Mouse (Mus musculus) olfactory bulb, adult 2 months (tissue): ENCODE results near the gene Nfkbie. TPM values are rescaled to one million over a fixed set of nuclear protein-coding genes. Genes with fewer than 3 reads are reported as not detected.

Experiments used
- H3K27ac ChIP-seq: fragments of 200-500 bp; 2 replicates; pipeline ENCODE4 v1.5.1; 2012; ENCODE audit warnings: low read depth, low read length; ENCODE audit not compliant: insufficient read depth
- H3K4me1 ChIP-seq: fragments of 200-500 bp; 2 replicates; pipeline ENCODE4 v1.6.1; 2012; ENCODE audit warnings: low read length; ENCODE audit not compliant: control insufficient read depth, insufficient read depth
- H3K4me3 ChIP-seq: fragments of 200-500 bp; 2 replicates; pipeline ENCODE4 v1.5.1; 2012; ENCODE audit warnings: mild to moderate bottlenecking, low read depth, low read length, moderate library complexity; ENCODE audit not compliant: insufficient read depth
- CTCF ChIP-seq: fragments of 200-500 bp; IDR thresholded peaks from 2 replicates; pipeline ENCODE4 v1.5.1; 2012; ENCODE audit warnings: low read depth, mild to moderate bottlenecking, low read length, moderate library complexity; ENCODE audit not compliant: insufficient read depth
- POLR2A ChIP-seq: fragments of 200-500 bp; IDR thresholded peaks from 2 replicates; pipeline ENCODE4 v1.6.1; 2012; ENCODE audit warnings: mild to moderate bottlenecking, low read depth, low read length, moderate library complexity; ENCODE audit not compliant: insufficient read depth
- whole genome bisulfite sequencing: fragments of 180-500 bp; shearing (Covaris S2); methylation state at CpG from one replicate; pipeline ENCODE4 v1.1.7; 2018; 5-methylcytosine and 5-hydroxymethylcytosine counted together
- polyA plus RNA-seq: library from polyadenylated mRNA; stranded (reverse); fragments of >200 nt; gene quantifications from 2 replicates; pipeline ENCODE4 v1.2.4, GENCODE M21; 2012; ENCODE audit warnings: low replicate concordance; ENCODE audit not compliant: missing spikeins, insufficient read depth, insufficient read length

The Nfkbie gene
- polyA plus RNA-seq = not detected in 2 replicates

DNA sequence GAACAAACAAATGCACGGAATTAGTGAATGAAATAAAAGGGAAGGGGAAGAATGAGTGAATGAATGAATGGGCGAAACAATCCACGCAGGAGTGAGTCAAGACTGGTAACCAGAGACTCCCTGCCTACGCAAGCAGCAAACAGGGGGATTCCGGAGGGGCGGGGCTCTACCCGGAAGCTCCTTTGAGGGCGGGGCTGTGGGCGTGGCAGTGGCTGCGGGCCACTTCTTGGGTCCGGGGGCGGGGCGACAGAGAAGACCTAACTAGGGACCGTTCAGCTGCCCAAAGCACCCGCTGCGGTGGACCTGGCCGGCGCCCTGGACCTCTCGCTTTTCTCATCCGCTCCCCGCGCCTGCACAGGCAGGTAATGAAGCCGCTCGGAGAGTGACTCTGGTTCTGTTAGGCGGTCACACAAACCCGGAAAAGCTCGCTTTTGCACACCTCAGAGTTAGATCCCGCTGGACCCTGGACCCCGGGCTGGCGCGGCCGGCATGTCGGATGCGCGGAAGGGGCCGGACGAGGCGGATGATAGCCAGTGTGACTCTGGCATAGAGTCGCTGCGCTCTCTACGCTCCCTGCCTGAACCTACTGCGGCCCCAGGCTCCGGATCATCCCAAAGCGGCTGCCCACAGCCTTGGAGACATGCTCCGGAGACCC is at the start of gene Nfkbie:
Nfkbie (plus strand) TSS at position 252 of the 655 bp plus-strand sequence.
- TF ChIP-seq POLR2A (no peak), CTCF (no peak)
- Histone ChIP-seq H3K27ac (no peak within 1 kb of the TSS), H3K4me1 (peaks cover 15% of the 10 kb centered on the region), H3K4me3 (peak within 1 kb of the TSS; percentile 61)
- WGBS = under 1% methylated on average over 45 of the region's 45 CpGs

GRCm38 (mm10) chr17:45505941-45506465 is 49.5 kb upstream of the Nfkbie start:
- Histone ChIP-seq H3K27ac (no peak overlapping the region), H3K4me1 (peaks cover 7% of the 10 kb centered on the region; the same call in 1 of the 2 replicates), H3K4me3 (no peak overlapping the region)
- TF ChIP-seq CTCF (no peak), POLR2A (no peak)
- 65% methylated on average over 6 of the region's 6 CpGs for WGBS

- Histone ChIP-seq H3K27ac (peak within 1 kb of the TSS; percentile 93), H3K4me3 (peak within 1 kb of the TSS; percentile 82), H3K4me1 (peaks cover 7% of the 10 kb centered on the region; the same call in 1 of the 2 replicates)
- WGBS = under 1% methylated on average over 42 of the region's 42 CpGs
- TF ChIP-seq CTCF = peak; percentile 62
- TF ChIP-seq POLR2A = peak; percentile 88
Observed at GRCm38 (mm10) chr17:45506700-45507189, 48.8 kb upstream of the Nfkbie start, which contains the start of gene Aars2. TSS of gene Aars2 (plus strand) at chr17:45506841.

- H3K4me3 ChIP-seq = no peak overlapping the region
- H3K27ac ChIP-seq = no peak overlapping the region
- WGBS = 94% methylated on average over 4 of the region's 4 CpGs
- no peak for TF ChIP-seq POLR2A
- TF ChIP-seq CTCF = no peak
- H3K4me1 ChIP-seq = peaks cover 7% of the 10 kb centered on the region; the same call in 1 of the 2 replicates
Observed at GRCm38 (mm10) chr17:45510871-45511270, 44.6 kb upstream of the Nfkbie start.

GRCm38 (mm10) chr17:45511757-45512156 is 43.7 kb upstream of the Nfkbie start:
- 74% methylated on average over 4 of the region's 4 CpGs for WGBS
- Histone ChIP-seq H3K4me3 (no peak overlapping the region), H3K27ac (no peak overlapping the region), H3K4me1 (peaks cover 4% of the 10 kb centered on the region)
- TF ChIP-seq CTCF = no peak
- no peak for TF ChIP-seq POLR2A

GRCm38 (mm10) chr17:45515204-45515726 is 40.2 kb upstream of the Nfkbie start:
- TF ChIP-seq CTCF = no peak
- no peak for TF ChIP-seq POLR2A
- WGBS = 62% methylated on average over 15 of the region's 15 CpGs
- Histone ChIP-seq H3K4me1 (peaks cover 3% of the 10 kb centered on the region), H3K4me3 (no peak overlapping the region), H3K27ac (no peak overlapping the region)

DNA sequence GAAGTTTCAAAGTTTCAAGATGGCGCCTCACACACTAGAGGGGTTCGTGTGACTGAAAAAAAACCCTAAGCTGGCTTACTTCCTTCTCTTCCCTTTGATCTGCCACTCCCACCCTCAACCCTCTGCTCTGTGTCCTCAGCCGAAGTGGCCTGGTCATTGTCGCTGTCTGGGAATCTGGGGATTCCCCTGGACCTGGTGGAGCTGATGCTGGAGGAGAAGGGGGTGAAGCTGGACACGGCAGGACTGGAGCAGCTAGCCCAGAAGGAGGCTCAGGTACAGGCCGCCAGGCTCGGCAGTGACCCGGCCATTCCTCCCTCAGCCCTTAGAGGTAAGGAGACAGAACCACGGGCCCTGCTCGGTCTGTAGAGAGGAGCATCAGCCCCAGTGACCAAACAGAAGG is 39.7 kb upstream of the Nfkbie start:
- no peak overlapping the region for H3K4me3 ChIP-seq
- no peak overlapping the region for H3K27ac ChIP-seq
- 91% methylated on average over 10 of the region's 10 CpGs for WGBS
- TF ChIP-seq CTCF (no peak), POLR2A (no peak)
- peaks cover 3% of the 10 kb centered on the region for H3K4me1 ChIP-seq

DNA sequence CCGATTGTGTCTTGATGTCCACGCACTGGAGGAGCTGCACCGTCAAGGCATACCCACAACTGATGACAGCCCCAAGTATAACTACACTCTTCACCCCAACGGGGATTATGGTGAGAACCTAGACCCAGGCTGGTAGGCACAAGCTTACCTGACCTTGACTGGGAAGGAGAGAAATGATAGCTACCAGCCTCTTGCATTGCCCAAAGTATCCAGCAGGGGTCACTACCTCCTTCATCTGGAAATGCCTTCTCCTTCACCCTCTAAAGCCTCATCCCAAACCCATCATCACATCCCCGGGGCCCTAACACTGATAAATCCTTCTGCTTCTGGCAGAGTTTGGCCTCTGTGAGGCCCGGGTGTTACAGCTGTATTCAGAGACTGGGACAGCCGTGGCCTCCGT is 39.0 kb upstream of the Nfkbie start:
- 41% methylated on average over 8 of the region's 8 CpGs for WGBS
- no peak for TF ChIP-seq CTCF
- no peak for TF ChIP-seq POLR2A
- Histone ChIP-seq H3K4me1 (peaks cover 3% of the 10 kb centered on the region), H3K27ac (no peak overlapping the region), H3K4me3 (no peak overlapping the region)

DNA sequence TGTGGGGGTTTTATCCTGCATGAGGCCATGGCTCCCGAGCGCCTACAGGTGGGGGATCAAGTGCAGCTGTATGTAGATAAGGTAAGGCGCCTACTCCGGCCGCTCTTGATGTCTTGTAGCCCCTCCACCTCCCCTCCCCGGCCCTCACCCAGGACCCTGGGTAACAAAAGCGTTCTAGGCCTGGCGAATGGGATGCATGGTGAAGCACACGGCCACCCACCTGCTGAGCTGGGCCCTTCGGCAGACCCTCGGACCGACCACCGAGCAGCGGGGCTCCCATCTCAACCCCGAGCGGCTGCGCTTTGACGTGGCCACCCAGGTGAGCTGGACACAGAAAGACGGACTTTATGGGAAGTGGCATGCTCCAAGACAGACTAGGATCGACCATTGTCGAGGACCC is 38.4 kb upstream of the Nfkbie start:
- WGBS = 92% methylated on average over 21 of the region's 21 CpGs
- Histone ChIP-seq H3K27ac (no peak overlapping the region), H3K4me3 (no peak overlapping the region), H3K4me1 (peaks cover 3% of the 10 kb centered on the region)
- no peak for TF ChIP-seq CTCF
- TF ChIP-seq POLR2A = no peak
